Mouse (Mus musculus): ENCODE measurements around the gene Cpne2.

The Cpne2 gene

GRCm38 (mm10) chr8:94532873-94533671, at the start of gene Cpne2:
Gene Cpne2 (plus strand): TSS chr8:94532990.
- DNase-seq = peak; percentile 65

DNA sequence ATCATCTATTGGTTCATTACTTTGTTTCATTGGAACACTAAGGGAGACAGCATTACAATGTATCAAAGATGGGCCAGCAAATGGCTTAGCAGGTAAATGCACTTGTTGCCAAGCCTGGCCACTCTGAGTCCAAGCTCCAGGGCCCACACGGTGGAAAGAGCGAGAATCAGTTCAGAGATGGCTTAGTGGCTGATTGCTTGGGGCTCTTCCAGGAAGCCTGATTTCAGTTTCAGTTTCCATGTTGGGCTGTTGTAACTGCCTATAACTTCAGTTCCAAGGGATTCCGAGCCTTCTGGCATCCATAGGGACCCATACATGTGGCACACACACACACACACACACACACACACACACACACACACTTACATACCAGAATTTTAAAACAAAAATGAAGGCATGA, 47.5 kb upstream of the Cpne2 start:
- no peak for DNase-seq

- no peak for DNase-seq
Observed at GRCm38 (mm10) chr8:94485882-94486281, 46.9 kb upstream of the Cpne2 start.

DNA sequence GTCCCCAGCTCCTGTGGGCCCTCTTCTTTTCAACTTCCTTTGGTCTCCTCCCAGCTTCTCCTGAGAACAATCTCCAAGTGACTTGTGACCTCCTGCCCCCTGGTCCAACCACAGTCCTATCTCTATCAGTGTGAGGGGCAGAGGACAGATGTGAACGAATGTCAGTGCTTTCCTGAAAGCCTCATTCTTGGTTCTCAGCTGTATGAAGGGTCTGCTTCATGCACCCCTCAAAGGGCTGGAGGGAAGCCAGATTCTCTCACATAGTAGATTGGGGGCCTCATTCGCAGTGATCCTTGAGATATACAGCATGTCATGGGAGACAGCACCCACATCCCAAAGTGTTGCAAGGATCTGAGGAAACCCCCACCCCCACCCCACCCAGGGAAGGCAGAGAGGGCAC, 44.8 kb upstream of the Cpne2 start:
- DNase-seq = no peak

- DNase-seq = no peak
Observed at GRCm38 (mm10) chr8:94489809-94490483, 42.8 kb upstream of the Cpne2 start.

GRCm38 (mm10) chr8:94492021-94492681, 40.6 kb upstream of the Cpne2 start:
- DNase-seq = peak; percentile 76

- no peak for DNase-seq
Observed at GRCm38 (mm10) chr8:94493240-94493639, 39.5 kb upstream of the Cpne2 start.

GRCm38 (mm10) chr8:94515430-94516208, 17.2 kb upstream of the Cpne2 start:
- DNase-seq = no peak

DNA sequence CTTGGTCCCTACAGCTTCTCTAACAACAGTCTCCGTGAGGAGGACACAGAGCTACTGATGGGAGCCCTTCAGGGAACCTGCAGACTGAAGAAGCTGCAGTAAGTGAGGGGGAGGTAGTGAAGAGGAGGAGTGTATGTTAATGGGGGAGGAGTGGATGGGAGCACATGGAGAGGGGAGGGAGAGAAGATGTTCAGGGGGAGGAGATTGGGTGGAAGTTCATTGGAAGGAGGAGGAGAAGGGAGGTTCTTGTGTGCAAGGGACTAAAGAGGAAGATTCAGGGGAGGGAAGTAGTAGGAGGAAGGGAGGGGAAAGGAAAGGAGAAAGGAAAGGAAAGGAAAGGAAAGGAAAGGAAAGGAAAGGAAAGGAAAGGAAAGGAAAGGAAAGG, 16.6 kb upstream of the Cpne2 start:
- DNase-seq = no peak

DNA sequence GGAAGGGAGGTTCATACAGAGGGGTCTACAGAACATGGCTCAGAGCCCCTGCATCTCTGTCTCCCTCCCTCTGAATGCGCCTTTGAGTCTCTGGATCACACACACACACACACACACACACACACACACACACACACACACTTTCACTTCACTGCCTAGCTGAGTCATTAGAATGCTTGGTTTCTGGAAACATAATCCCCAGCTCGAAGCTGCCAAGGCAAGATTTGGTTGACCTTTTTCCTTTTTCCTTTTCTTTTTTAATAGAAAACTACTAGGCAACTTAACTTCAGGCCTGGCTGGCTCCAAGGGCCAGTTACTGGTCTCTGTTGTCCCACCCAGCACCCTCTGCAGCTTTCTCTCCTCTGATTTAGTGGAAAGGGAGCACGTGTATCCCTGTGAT, 16.0 kb upstream of the Cpne2 start:
- DNase-seq = no peak

DNA sequence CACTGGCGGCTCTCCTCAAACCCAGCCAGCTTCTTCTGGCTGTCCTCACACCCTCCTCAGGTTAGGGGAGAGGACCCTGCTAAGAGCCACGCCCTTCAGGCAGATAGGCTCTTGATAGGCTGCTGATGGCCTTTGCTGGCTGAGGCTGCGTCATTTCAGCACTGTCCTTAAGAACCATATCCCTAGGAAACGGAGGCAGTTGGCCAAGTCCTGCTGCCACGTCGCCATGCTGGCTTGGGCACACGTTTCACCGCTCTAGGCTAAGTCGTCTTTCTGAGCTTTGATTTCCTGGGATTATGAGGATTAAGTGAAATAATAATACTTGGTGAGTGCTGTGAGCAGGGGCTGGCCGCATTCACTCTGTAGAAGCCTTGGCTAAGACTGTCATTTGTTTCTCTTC, 14.5 kb upstream of the Cpne2 start:
- no peak for DNase-seq

GRCm38 (mm10) chr8:94519021-94519420, 13.8 kb upstream of the Cpne2 start:
- no peak for DNase-seq

DNA sequence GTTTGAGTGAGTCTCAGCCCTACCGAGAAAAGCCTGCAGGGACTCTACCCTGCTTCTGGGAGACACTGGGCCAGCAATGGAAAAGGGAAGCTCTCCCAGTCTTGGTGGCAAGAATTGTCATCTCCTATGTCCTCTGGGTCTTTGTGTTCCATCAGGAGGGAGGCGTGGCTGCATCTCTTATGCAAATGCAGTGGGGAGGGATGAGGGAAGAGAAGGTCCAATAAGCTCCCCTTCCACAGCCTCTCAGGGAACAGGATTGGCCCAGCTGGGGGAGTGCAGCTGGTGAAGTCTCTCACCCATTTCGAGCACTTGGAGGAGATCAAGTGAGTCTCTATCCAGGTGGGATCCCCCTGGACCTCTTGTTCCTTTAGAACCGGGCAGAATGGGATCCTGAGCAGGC, 11.3 kb upstream of the Cpne2 start:
- DNase-seq = no peak

DNA sequence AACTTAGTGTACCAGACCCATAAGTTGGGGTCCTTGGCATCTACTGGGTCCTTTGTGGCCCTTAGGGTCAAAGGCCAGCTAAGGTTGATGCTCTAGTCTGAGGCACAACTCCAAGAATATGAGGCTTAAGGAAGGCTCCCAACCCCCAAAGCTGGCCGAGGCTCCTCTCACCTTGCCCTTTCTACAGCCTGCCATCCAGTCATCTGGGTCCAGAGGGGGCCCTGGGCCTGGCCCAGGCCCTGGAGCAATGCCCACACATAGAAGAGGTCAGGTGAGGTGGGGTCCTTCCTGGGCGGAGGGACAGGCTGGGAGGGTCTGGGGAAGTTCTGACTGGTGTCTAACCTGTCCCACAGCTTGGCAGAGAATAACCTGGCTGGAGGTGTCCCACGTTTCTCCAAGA, 10.3 kb upstream of the Cpne2 start:
- DNase-seq = no peak

GRCm38 (mm10) chr8:94524554-94524953, 8.2 kb upstream of the Cpne2 start:
- no peak for DNase-seq

DNA sequence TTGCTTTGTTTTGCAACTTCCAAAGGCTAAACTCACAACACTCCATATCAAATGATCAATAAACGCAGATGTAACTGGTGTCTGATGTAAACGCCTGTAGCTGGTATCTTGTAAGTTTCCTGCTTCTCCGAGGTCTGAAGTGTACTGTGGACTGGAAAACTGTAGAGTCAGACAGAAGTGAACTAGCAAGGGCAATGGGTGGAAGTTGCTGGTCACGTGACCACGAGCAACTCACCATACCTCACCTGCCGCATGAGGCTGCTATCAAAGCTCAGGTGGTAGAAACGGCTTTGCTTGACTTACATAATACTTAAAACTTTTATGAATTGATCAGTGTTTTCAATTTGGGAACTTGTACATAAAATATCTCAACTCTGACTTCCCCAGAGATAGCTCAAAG, 5.6 kb upstream of the Cpne2 start:
- DNase-seq = no peak

- DNase-seq = peak; percentile 54
Observed at GRCm38 (mm10) chr8:94528245-94528644, 4.5 kb upstream of the Cpne2 start.

DNA sequence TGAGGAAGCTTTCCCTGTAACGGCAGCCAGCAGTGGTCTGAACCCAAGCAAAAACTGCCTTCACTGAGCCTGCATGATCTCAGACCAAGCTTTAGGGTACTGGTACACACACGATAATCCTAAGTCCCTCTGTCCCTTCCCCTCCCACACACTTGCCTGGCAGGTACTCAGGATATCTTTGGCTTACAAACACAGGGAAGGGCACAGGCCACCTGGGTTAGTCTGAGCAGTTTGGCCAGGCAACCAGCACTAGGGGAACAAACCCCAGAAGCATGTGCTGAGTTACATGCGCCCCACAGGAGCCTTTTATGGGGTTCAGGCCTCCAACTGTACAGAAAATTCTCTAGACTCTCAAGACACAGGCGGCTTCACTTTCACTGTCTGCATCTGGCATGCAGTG, 2.9 kb upstream of the Cpne2 start:
- DNase-seq = no peak

DNA sequence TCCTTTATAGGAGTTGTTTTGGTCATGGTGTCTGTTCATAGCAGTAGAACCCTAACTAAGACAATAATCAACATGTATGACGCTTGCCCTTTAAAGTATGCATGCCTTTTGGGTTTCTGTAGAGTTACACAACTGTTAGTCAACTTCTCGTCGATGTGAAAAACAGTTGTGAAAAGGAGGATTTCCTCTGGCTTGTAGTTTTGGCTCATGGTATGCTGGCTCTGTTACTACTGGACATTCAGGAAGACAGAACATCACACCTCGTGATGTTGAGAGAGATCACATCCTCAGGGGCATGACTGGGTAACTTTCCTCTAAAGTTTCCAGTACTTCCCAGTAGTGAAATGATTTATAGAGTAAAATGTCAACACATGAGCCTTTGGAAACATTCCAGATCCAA, 2.1 kb upstream of the Cpne2 start:
- DNase-seq = no peak

DNA sequence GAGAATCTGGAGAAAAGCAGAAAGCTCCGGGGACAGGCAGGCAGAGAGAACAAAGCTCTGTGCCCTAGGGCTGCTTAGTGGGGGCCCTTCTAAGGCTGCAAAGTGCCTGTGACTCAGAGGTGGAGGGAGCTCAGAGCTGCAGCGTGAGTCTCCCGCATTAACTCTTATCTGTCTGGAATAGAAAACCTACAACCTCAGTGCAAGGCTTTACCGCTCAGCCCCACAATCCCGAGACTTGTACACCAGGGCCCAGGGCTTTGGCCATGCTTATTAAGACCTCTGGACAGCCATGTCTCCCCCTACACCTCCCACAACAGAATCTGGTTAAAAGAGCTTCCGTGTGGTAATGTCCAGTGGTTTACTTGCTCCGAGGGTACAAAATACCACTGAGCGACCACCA, 790 bp upstream of the Cpne2 start:
- no peak for DNase-seq

DNA sequence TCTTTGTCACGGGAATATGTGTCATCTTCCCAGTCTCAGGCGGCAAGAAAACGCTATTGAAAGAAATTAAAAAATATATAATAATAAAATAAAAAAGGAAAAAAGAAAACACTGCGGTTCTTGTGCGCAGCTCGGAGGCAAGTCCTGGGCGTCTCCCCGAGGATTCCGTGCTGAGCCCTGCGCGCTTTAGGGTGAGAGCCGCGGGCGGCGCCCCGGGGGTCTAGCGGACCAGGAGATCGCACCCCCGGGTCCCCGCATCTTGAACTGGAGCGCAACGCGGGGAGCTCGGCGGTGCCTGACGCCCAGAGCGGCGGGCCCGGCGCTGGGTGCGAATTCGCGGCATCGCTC, 291 bp upstream of the Cpne2 start:
- DNase-seq = no peak

DNA sequence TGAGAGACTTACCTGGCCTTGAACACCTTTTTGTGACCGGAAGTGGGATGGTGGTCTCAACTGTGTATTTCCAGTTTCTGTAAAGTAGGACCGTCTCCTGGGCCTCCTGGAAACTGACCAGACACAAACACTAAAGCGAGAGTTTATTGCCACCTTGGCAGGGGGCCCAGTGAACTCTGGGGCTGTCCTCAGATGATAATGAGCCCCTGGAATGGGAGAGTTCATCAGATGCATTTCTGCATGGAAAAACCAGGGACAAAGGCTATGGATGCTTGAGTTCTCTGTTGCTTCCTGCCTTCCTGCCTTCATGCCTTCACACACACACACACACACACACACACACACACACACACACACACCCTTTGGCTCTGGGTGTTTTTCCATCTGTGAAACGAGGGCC, 1.8 kb downstream of the Cpne2 start:
- DNase-seq = no peak

- DNase-seq = no peak
Observed at GRCm38 (mm10) chr8:94535631-94536030, 2.8 kb downstream of the Cpne2 start.
